ENCODE assay signal across 9 mouse cellular contexts in genomic region chr5:148325317-148325885, GRCm38 (mm10).
DNase-seq lines count a peak whose midpoint lies in the region; ATAC-seq lines count a peak whose summit lies in the region.
"Had no signal": no experiment of that assay in that cellular context is flagged by ENCODE, and none has a peak within 500 bp of the region (broad histone marks: within the 10 kb centered on the region; RNA-seq: fewer than 3 reads in every experiment).

No protein-coding gene starts in this region.

- no peaks in the 10 kb centered on the region for H3K4me1 ChIP-seq in intestine, embryonic 14.5 days (replicated peaks; ENCODE audit: control insufficient read depth, insufficient read depth, low read length)
- H3K4me1 ChIP-seq: limb, embryonic 13.5 days had no signal

- H3K9me3 ChIP-seq in intestine, embryonic 14.5 days (ENCODE audit: control insufficient read depth, low read length) = no peaks in the 10 kb centered on the region
- H3K9me3 ChIP-seq: limb, embryonic 13.5 days had no signal

- peak; percentile 81 for ATAC-seq in activated CD4-positive, CD25-positive, alpha-beta regulatory T cell, adult 4 months
- no peak; the same call in 1 of the 2 replicates for ATAC-seq in intestine, embryonic 14.5 days (replicated peaks; ENCODE audit: low FRiP score, low TSS enrichment, low read depth)

- WGBS in intestine, embryonic 14.5 days = 50% methylated on average over 4 of the region's 4 CpGs

- DNase-seq in gastrocnemius, adult 18-20 months (ENCODE audit: low spot score) = peak; percentile 28
- DNase-seq in gastrocnemius, adult 8-10 months (ENCODE audit: low spot score in 2 of 2) = no peak
- peak; percentile 91 for DNase-seq in 3T3-L1 (ENCODE audit: low read depth, low spot score)
- peak; percentile 59 for DNase-seq in embryo, embryonic 11 days
- peak; percentile 61 for DNase-seq in intestine, embryonic 14.5 days (ENCODE audit: low spot score)
- DNase-seq in lung, postnatal 25 days (ENCODE audit: low spot score) = peak; percentile 18
- DNase-seq in skeletal muscle tissue, adult 2 months (ENCODE audit: low read depth, low spot score) = peak; percentile 34

- H3K4me2 ChIP-seq in intestine, embryonic 14.5 days (ENCODE audit: low read length) = no peak overlapping the region
- H3K4me2 ChIP-seq: limb, embryonic 13.5 days had no signal

- no peak overlapping the region for H3K4me3 ChIP-seq in intestine, embryonic 14.5 days (ENCODE audit: low read depth, low read length)
- H3K4me3 ChIP-seq: limb, embryonic 13.5 days had no signal

- H3K36me3 ChIP-seq in intestine, embryonic 14.5 days (ENCODE audit: control insufficient read depth, insufficient read depth, low read length) = no peaks in the 10 kb centered on the region
- H3K36me3 ChIP-seq: limb, embryonic 13.5 days had no signal

- H3K27me3 ChIP-seq in intestine, embryonic 14.5 days (replicated peaks; ENCODE audit: control insufficient read depth, insufficient read depth, low read length) = no peaks in the 10 kb centered on the region
- H3K27me3 ChIP-seq: limb, embryonic 13.5 days had no signal

- no peak overlapping the region for H3K27ac ChIP-seq in intestine, embryonic 14.5 days (ENCODE audit: low read depth)
- H3K27ac ChIP-seq: limb, embryonic 13.5 days had no signal

- H3K9ac ChIP-seq in intestine, embryonic 14.5 days (ENCODE audit: low read length) = no peak overlapping the region
- H3K9ac ChIP-seq: limb, embryonic 13.5 days had no signal

Comparison
In these comparisons a context has a peak if more than half of its experiments do, and no peak if none do; other contexts are left out.
1. DNase-seq: peak in gastrocnemius, adult 18-20 months (single experiment), 3T3-L1 (single experiment), embryo, embryonic 11 days (single experiment), intestine, embryonic 14.5 days (single experiment), lung, postnatal 25 days (single experiment) and skeletal muscle tissue, adult 2 months (single experiment); none in gastrocnemius, adult 8-10 months (0 of 2).